Mouse (Mus musculus): ENCODE measurements around the gene Akap5. TPM values are rescaled to one million over a fixed set of nuclear protein-coding genes. Genes with fewer than 3 reads are reported as not detected.
A peak's percentile ranks its signal among the peaks of the same experiment; 100 is the strongest.

Gene Akap5
- polyA plus RNA-seq, 1 experiment = 0.06 TPM

DNA sequence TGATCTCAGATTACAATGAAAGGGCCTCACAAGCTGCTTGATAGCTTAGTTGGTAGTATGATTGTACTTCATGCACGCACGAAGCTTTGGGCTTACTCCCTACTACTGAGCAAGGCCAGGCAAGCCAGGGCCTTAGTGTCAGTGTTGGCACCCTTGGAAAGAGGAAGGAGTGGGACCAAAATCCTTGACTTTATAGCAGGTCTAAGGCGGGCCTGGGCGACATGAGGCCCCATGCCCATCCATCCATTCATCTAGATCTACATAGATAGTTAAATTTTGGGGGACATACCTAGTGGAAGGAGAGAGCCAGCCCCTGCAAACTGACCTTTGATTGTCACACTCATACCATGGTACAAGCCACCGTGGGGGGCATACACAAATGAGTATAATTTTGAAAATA is 16.3 kb upstream of the Akap5 start:
- 87% methylated on average over 5 of the region's 5 CpGs for WGBS

DNA sequence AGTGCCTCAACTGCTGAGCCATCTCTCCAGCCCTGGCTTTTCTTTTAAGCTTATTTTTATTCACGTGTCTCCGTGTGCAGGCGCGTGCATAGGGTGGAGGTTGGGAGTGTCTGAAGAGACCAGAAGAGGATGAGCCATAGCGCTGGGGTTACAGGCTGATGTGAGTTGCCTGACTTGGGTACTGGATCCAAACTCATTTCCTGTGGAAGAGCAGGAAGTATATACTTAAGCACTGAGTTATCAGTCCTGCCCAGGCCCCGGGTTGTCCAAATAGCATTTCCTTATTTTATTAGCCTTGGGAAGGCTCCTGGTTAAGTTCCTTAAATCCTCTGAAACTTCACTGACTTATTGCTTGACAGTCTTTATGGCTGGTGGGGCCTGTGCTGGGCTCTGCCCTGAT is 14.7 kb upstream of the Akap5 start:
- 79% methylated on average over 6 of the region's 6 CpGs for WGBS
- DNase-seq (ENCODE audit: low read depth, low spot score) = no peak

More for the DNA sequence above, 16.3 kb upstream of the Akap5 start:
- DNase-seq (ENCODE audit: low read depth, low spot score) = no peak

DNA sequence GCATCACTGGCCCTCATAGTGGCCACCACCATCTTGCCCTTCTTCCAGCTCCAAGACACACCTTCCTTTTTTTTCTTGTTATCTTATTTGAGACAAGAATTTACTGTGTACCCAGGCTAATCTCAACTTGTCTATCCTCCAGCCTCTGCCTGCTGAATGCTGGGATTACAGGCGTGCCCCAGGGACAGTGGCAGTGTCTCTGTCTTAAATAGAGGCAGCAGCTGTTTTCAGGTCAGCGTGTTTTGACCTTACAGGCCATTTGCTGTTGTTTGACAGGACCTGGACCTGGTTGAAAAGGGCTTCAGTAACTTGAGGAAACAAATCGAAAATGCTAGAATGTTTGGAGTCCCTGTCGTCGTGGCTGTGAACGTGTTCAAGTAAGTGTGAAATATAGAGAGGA is 14.1 kb upstream of the Akap5 start:
- 82% methylated on average over 6 of the region's 6 CpGs for WGBS
- no peak for DNase-seq (ENCODE audit: low read depth, low spot score)

DNA sequence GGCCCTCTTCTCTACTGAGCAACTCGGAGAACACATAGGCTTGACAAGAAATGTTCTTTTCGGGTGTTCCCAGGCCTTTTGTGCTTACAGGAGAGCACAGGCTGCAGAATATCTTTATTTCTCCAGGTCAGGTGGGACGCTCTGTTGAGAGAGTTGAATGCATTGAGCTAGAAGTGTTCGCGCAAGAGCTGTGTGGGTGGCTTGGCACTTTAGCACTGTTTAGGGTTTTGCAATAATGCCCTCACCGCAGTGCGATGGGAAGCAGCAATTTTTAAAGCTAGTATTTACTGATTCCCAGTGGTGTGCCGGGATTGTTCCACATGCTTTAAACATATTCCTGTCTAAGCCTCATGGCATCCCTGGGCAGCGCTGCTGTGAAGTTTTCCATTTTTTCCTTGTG is 13.5 kb upstream of the Akap5 start:
- WGBS = 90% methylated on average over 9 of the region's 9 CpGs
- no peak for DNase-seq (ENCODE audit: low read depth, low spot score)

DNA sequence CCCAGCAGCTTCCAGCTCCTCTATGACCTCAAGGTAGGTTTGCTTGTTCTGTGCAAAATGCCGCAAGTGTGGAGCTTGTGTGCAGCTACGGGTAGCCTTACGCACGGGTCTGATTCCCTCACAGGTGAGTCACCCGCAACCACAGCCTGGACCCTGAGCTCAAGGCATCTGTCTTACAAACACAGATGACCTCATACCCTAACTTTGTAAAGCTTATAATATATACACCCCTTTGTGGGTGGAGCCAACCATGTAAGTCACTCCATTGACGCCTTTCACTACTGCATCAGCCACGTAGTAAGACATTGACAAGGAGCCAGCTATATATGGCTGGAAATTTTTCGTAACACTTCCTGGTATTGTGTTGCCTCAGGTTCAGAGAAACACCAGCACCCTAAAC is 12.7 kb upstream of the Akap5 start:
- WGBS = 56% methylated on average over 8 of the region's 8 CpGs
- DNase-seq (ENCODE audit: low read depth, low spot score) = peak; percentile 14

DNA sequence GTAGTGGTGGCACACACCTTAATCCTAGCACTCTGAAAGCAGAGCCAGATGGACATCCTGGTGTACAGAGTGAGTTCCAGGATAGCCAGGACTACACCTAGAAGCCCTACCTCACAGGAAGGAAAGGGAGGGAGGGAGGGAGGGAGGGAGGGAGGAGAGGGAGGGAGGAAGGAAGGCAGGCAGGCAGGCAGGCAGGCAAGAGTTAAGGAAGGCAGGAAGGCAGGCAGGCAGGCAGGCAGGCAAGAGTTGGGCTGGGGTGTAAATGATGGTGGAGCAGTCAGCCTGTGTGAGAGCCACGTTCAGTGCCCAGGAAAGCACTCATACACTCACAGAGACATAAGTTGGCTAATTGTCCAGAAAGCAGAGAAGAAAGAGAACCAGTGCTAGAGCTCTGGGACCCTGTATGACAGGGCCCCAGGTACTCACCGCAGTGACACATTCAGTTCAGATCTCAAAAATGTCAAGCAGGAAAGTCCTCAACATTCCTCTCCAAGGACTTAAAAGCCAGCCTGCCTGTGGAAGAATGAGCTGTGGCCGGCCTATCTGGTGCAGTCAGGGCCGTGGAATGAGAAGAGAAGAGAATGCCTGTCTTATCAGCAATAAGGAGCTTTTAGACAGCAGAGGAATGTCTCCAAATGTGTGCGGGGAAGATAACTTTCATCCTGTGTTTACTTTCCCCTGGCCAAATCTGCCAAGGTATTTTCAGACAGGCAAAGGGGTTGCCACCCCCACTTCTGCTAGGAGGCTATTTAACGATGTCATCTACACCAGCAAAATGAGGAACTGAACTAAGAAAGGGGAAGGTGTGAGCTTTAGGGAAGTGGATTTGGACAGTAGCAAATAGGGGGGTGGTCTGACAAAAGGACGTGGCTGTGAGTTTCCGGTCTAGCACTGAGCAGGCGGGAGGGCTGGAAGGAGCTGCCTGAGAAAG is 6.1 kb upstream of the Akap5 start:
- WGBS = 49% methylated on average over 9 of the region's 9 CpGs
- no peak for DNase-seq (ENCODE audit: low read depth, low spot score)

DNA sequence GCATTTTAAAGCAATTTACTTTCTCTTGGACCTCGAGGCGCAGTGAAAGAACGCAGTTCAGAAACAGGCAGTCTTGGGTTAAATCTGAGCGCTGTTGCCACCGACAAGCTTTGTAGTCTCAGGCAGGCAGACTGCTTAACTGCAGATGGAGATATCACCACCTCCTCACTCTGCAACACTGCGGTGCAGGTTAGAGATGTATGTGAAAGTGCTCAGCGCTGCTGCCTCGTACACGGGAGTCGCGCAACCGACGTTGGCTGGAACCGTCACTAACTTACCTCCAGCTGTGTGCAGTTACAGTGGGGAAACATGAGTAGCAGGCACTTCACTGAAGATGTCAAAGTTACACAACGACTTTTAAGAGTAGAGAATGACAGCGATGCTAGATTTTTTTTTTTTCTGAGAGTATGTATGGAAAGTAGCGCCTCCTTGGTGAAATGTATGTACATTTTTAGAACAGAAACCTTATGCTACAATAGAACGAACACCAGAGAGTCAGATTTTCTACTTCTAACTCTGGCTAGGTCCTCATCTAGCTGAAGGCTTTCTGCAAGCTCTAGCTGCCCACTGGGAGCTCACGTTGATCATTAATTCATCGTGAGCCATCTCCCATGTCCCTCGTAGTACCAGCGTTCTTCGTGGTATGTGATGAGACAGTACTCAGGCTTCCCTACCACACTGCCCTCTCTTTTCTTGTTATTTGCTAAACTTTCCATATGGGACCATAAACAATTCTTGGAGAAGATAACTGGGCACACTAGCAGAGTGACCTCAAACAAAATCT is 1.9 kb downstream of the Akap5 start:
- no peak for DNase-seq (ENCODE audit: low read depth, low spot score)
- WGBS = 92% methylated on average over 23 of the region's 23 CpGs

DNA sequence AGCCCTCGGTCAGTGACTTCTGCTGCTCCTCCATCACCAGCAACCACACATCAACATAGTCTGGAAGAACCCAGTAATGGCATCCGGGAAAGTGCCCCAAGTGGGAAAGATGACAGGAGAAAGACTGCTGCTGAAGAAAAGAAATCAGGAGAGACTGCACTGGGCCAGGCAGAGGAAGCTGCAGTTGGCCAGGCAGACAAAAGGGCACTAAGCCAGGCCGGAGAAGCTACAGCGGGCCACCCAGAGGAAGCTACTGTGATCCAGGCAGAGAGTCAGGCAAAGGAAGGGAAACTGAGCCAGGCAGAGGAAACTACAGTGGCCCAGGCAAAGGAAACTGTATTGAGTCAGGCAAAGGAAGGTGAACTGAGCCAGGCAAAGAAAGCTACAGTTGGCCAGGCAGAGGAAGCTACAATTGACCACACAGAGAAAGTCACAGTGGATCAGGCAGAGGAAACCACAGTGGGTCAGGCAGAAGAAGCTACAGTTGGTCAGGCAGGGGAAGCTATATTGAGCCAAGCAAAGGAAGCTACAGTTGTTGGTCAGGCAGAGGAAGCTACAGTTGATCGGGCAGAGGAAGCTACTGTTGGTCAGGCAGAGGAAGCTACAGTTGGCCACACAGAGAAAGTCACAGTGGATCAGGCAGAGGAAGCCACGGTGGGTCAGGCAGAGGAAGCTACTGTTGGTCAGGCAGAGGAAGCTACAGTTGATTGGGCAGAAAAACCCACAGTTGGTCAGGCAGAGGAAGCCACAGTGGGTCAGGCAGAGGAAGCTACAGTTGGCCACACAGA is 4.1 kb downstream of the Akap5 start:
- WGBS = 85% methylated on average over 6 of the region's 6 CpGs
- no peak for DNase-seq (ENCODE audit: low read depth, low spot score)

DNA sequence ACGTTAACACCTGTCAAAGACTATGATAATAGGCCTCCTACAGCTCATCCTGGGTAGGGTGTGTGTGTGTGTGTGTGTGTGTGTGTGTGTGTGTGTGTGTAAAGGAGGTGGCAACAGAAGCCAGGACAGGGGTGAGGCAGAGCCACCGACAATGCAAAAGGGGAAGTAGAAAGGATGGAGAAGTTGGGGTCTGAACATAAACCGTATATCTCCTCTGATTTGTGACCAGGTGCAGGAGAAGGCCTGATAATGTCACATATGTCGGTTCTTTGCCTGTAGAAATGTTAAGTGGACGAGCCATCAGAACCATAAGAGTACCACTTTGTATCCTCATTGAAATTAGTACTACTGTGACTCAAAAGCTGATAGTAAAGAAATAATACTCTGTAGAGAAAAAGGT is 9.0 kb downstream of the Akap5 start:
- DNase-seq (ENCODE audit: low read depth, low spot score) = no peak
- 90% methylated on average over 5 of the region's 5 CpGs for WGBS

DNA sequence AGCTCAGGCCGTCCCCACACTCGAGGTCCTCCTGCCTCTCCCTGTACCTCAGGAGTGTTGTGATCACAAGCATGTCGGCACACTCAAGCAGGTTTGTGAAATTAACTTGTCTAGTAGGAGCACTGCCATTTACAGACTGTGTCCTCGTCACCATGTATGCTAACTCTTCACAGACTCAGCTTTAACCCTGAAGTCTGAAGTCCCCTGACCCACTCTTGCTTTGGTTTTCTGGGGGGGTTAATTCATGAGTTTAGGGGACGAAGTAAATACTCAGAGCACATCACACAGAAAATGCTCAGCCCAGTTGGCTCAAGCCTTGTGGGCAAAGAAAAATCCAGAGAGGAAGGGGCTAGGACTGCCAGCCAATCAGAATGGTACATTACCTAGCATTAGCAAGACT is 10.9 kb downstream of the Akap5 start:
- 80% methylated on average over 5 of the region's 5 CpGs for WGBS
- no peak for DNase-seq (ENCODE audit: low read depth, low spot score)

DNA sequence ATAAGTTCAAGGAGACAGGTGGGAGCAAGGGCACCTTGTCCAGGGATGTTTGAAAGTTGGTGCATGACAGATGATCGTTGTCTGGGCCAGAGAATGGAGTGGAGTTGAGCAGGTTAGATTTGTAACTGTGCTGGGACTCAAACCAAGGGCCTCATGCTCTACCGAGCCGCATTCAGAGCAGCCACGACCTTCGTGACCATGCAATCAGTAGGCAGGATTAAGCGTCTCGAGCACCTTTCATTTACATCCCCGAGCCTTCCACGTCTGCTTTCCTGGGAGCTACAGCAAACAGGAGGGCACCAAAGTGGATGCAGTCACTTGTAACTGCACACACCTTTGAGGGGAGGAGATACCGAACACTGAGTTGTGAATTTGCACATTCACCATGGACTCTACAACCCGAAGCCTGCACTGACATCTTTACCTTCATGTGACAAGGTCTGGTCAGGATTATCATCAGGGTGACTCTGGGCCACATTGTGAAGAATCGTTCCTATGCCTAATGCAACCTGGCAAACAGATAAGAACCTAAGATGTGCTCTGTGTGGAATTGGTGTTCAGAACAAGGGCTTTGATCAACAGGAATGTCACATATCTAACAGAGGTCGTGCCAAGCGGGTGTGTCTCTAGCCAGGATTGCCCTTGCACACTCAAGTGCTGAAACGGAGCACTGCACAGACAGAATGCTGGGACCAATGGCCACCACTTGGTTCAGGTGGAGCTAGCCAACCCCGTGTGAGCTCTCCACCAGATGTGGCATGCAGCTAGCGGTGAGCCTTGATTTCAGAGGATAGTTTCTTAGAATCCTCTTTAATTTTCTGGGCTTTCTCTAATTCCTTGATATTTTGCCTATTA is 11.6 kb downstream of the Akap5 start:
- DNase-seq (ENCODE audit: low read depth, low spot score) = no peak
- 64% methylated on average over 17 of the region's 17 CpGs for WGBS

DNA sequence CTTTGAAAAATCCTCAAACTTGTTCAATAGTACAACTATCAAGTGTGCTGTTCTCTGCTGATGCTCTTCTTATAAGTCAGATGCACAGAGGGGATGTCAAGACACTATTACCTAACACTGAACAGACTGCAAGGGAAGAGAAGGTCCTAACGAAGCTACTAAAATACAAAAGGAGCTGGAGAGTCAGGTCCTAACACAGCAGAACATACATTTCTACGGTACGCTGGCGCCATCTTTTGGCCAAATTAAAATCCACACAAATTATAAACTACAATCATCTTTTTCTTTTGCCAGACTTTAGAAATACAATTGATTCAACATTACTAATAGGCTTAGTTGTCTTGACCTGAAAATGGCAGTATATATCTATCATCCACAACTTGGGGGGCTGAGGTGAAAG is 16.4 kb downstream of the Akap5 start:
- 4% methylated on average over 4 of the region's 4 CpGs for WGBS
- DNase-seq (ENCODE audit: low read depth, low spot score) = peak; percentile 25

DNA sequence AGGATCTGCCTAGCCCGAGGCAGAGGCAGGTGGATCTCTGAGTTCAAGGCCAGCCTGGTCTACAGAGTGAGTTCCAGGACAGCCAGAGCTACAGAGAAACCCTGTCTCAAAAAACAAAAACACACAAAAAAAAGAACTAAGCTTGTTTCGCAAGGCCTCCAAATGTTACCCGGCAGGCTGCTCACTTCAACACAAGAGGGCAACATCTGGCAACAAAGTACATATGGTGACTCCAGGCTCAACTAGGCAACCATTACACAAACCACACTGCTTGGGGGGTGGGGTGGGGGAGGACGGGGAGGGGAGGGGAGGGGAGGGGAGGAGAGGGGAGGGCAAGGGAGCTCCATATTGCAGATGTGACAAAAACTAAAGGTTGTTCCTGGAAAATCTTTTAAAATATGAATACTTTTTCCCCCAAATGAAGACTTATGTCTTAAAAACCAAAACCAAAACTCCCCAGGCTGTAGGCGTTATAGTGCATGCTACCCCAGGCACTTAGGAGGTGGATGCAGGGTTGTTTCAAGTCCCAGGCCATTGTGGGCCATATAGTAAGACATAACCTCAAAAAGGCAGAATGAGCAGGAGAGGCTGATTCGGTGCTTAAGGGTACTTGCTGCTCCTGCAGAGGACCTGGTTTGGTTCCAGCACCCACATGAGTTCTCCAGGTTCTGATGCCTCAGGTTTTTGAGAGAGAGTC is 21.2 kb downstream of the Akap5 start:
- DNase-seq (ENCODE audit: low read depth, low spot score) = no peak
- WGBS = 68% methylated on average over 6 of the region's 6 CpGs

DNA sequence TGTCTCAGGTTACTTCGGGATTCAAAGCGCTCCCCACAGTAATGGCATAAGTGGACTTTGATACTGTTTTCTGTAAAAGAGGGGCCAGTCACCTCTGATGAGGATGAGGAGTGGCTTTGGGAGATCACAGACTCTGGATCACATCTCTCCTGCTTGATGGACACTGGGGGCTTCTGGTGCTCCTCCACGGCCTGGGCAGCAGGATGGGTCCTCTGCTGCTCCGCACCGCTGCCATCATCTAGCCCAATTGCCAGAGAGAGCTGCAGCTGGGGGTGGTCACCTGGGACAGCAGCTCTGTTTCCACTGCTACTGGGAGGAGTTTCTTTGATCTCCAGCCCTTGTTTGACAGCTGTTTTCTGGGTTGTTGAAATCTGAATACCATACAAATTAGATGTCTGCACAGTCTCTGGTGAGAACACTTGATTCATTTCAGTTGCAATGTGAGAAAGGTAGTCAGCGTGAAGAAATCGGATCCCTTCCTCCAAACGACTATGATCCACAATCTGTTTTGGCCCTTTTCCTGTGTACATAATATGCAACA is 25.1 kb downstream of the Akap5 start:
- WGBS = 69% methylated on average over 8 of the region's 8 CpGs
- no peak for DNase-seq (ENCODE audit: low read depth, low spot score)

DNA sequence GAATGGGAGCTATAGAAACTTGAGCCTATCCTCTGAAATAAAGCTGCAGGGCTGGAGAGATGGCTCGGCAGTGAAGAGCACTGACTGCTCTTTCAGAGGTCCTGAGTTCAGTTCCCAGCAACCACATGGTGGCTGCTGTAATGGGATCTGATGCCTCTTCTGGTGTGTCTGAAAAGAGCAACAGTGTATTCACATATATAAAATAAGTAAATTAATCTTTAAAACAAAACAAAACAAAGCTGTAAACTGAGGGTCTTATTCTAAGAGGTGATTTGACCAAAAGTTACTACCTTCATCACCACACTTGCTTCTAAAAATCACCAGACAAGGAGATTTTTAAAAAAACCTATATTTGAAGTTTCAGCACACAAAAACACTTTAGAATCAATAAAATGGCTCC is 36.2 kb downstream of the Akap5 start:
- WGBS = 91% methylated on average over 1 of the region's 1 CpGs
- DNase-seq (ENCODE audit: low read depth, low spot score) = no peak

DNA sequence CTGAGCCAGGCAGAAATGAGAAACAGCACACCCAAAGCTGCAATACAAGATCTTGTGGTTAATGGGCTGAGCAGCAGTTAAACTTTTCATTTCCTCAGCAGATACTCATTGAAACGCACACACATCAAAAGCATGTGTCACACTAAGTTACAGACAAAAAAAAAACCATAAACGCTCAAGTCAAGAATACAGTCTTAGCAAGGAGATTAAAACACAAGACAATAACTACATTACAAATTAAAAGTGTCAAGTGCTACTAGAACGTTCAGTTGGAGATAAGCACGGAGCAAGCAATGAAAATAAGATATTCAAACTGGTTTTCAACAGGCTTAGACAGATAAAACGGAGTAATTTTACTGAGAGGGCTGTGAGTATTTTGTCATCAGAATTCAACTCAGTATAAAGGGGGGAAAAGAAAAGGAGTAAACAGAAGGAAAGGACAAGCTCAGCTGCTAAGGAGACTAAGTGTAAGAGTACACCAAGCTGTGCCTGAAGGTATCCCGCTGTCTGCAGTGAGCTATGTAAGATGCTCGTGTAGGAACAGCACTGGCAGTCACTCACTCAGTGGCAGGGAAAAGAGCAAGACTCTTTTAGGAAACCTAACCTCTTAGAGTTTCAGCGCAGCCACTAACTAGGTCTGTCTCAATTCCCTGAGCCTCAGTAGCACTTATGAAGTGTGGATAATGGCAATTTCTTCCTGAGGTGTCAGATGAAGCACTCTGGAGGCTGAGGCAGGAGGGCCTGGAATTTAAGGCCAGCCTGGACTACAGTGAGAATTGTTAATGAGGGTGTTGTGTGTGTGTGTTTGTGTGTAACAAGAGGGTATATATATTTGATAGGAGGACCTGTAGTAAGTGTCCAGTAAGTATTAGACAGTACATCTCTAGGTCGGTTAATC is 37.0 kb downstream of the Akap5 start:
- WGBS = 71% methylated on average over 9 of the region's 9 CpGs

DNA sequence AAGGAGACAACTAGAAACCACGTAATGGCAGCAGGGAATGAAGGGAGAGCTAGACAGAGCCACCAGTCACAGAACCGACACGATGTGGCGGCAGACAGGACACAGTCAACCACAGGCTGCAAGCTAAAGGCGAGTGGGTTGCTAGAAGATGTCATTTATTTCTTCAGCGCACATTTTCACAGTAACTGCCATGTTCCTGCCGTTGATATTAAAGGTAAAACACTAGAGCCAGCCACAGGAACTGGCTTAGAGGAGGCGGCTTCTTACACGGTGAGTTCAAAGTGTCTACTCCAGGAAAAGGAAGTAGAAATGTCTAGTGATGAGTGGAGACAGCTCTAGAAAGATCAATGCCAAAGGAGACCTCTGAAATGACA is 37.6 kb downstream of the Akap5 start:
- no peak for DNase-seq (ENCODE audit: low read depth, low spot score)
- 73% methylated on average over 9 of the region's 9 CpGs for WGBS

More for the DNA sequence above, 37.0 kb downstream of the Akap5 start:
- DNase-seq (ENCODE audit: low read depth, low spot score) = no peak
